Mouse (Mus musculus): Measurements from ENCODE around the gene Ppp2r3a. TPM values are rescaled to one million over a fixed set of nuclear protein-coding genes. Genes with fewer than 3 reads are reported as not detected.

Ppp2r3a gene
- total and polyA plus RNA-seq, 3 experiments: 1.1 to 3.0 TPM; not detected in 1

DNA sequence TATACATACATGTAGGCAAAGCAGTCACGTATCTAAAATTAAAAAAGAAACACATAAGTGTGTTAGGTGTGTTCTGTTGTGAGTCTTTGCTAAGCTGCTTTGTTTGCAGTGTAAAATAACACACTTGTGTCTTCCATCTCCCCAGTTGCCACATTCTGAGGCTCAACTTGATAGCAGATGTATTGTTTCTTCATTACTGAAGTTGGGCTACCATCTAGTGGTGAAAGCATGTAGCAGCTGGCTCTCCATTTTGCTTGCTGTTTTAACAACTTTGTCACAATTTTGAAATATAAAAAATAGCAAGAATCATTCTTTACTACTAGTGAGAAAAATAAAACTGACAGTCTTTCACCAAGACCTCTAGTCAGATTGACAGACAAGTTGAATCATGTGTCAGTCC lies 92.2 kb downstream of the Ppp2r3a start:
- Histone ChIP-seq H3K27ac (ENCODE audit: control insufficient read depth, low read depth, low read length) (no peak overlapping the region), H3K9me3 (replicated peaks; ENCODE audit: insufficient read depth, low read length) (no peaks in the 10 kb centered on the region), H3K79me2 (ENCODE audit: control insufficient read depth, insufficient read depth, low read length, poor library complexity) (no peaks in the 10 kb centered on the region), H3K9ac (ENCODE audit: control insufficient read depth, low read depth, low read length, poor library complexity, severe bottlenecking) (no peak overlapping the region), H3K4me3 (ENCODE audit: control insufficient read depth in 1 of 2, insufficient read depth in 1 of 2, low read depth in 2 of 2, low read length in 2 of 2) (no peak overlapping the region), H3K4me1 (ENCODE audit: control insufficient read depth in 1 of 2, insufficient read depth in 2 of 2, low read length in 2 of 2) (no peaks in the 10 kb centered on the region), H3K36me3 (ENCODE audit: control insufficient read depth in 1 of 2, insufficient read depth in 2 of 2, low read length in 2 of 2) (no peaks in the 10 kb centered on the region), H3K27me3 (ENCODE audit: control insufficient read depth in 1 of 2, insufficient read depth in 2 of 2, low read length in 2 of 2) (no peaks in the 10 kb centered on the region)
- TF ChIP-seq ZMIZ1 (IDR thresholded peaks at IDR 0.05; ENCODE audit: low read depth, low read length) (no peak), NELFE (IDR thresholded peaks at IDR 0.05; ENCODE audit: low read depth, low read length) (no peak), MEF2A (IDR thresholded peaks at IDR 0.05; ENCODE audit: extremely low read depth, insufficient replicate concordance, low read depth, low read length, poor library complexity, severe bottlenecking) (no peak), MAFK (IDR thresholded peaks at IDR 0.05; ENCODE audit: borderline replicate concordance, low read depth, low read length) (no peak), BHLHE40 (IDR thresholded peaks at IDR 0.05; ENCODE audit: borderline replicate concordance, low read depth, low read length) (no peak), ZC3H11A (IDR thresholded peaks at IDR 0.05; ENCODE audit: low read depth, low read length) (peak; percentile 71), UBTF (IDR thresholded peaks at IDR 0.05; ENCODE audit: borderline replicate concordance, insufficient read depth, low read depth, low read length) (no peak), POLR2A (IDR thresholded peaks at IDR 0.05; ENCODE audit: control insufficient read depth in 1 of 2, insufficient read depth in 1 of 2, low read depth in 1 of 2, low read length in 2 of 2, poor library complexity in 1 of 2) (no peak), MAX (IDR thresholded peaks at IDR 0.05; ENCODE audit: low read length) (no peak), RAD21 (IDR thresholded peaks at IDR 0.05; ENCODE audit: low read depth, low read length) (peak; percentile 95), E2F4 (IDR thresholded peaks at IDR 0.05; ENCODE audit: borderline replicate concordance, low read depth, low read length) (no peak), MAZ (IDR thresholded peaks at IDR 0.05; ENCODE audit: low read depth, low read length) (no peak), CHD1 (IDR thresholded peaks at IDR 0.05; ENCODE audit: low read depth, low read length) (no peak), KAT2A (conservative IDR thresholded peaks at IDR 0.05; ENCODE audit: low read depth, low read length) (no peak), GATA1 (IDR thresholded peaks at IDR 0.05; ENCODE audit: low read depth, low read length) (no peak), USF2 (IDR thresholded peaks at IDR 0.05; ENCODE audit: borderline replicate concordance in 1 of 2, insufficient read depth in 1 of 2, low read depth in 1 of 2, low read length in 2 of 2) (no peak), TCF12 (IDR thresholded peaks at IDR 0.05; ENCODE audit: low read depth, low read length) (no peak), HCFC1 (IDR thresholded peaks at IDR 0.05; ENCODE audit: low read depth, low read length) (no peak), MXI1 (IDR thresholded peaks at IDR 0.05; ENCODE audit: low read depth, low read length) (no peak), CTCF (IDR thresholded peaks at IDR 0.05 in 2 of 3, conservative IDR thresholded peaks at IDR 0.05 in 1 of 3; ENCODE audit: control insufficient read depth in 1 of 3, insufficient read depth in 1 of 3, low read depth in 2 of 3, low read length in 3 of 3, poor library complexity in 1 of 3, severe bottlenecking in 1 of 3) (peak; percentile 31 to 90 (median 53); a peak in 5 of 6 replicates), ZNF384 (IDR thresholded peaks at IDR 0.05; ENCODE audit: low read depth, low read length) (no peak), SMC3 (IDR thresholded peaks at IDR 0.05; ENCODE audit: low read depth, low read length) (peak; percentile 86), GABPA (IDR thresholded peaks at IDR 0.05; ENCODE audit: low read depth, low read length) (no peak), MYC (IDR thresholded peaks at IDR 0.05; ENCODE audit: low read depth, low read length) (no peak), MYB (IDR thresholded peaks at IDR 0.05; ENCODE audit: low read depth, low read length) (no peak), NRF1 (IDR thresholded peaks at IDR 0.05; ENCODE audit: insufficient read depth, low read depth, low read length, poor library complexity, severe bottlenecking) (no peak), TAL1 (IDR thresholded peaks at IDR 0.05; ENCODE audit: low read length) (no peak), EP300 (IDR thresholded peaks at IDR 0.05; ENCODE audit: low read depth in 1 of 2, low read length in 2 of 2) (no peak), ELF1 (IDR thresholded peaks at IDR 0.05; ENCODE audit: low read depth, low read length) (no peak), ZKSCAN1 (IDR thresholded peaks at IDR 0.05; ENCODE audit: low read depth, low read length) (no peak)
- DNase-seq (ENCODE audit: low read depth, low spot score): peak; percentile 69
